Mouse (Mus musculus): ENCODE measurements around the gene Scml4. TPM values are rescaled to one million over a fixed set of nuclear protein-coding genes. Genes with fewer than 3 reads are reported as not detected.
A peak's percentile ranks its signal among the peaks of the same experiment; 100 is the strongest.

The Scml4 gene
- total RNA-seq, 2 experiments from 2014 or later, result 3.7 to 4.1 TPM

DNA sequence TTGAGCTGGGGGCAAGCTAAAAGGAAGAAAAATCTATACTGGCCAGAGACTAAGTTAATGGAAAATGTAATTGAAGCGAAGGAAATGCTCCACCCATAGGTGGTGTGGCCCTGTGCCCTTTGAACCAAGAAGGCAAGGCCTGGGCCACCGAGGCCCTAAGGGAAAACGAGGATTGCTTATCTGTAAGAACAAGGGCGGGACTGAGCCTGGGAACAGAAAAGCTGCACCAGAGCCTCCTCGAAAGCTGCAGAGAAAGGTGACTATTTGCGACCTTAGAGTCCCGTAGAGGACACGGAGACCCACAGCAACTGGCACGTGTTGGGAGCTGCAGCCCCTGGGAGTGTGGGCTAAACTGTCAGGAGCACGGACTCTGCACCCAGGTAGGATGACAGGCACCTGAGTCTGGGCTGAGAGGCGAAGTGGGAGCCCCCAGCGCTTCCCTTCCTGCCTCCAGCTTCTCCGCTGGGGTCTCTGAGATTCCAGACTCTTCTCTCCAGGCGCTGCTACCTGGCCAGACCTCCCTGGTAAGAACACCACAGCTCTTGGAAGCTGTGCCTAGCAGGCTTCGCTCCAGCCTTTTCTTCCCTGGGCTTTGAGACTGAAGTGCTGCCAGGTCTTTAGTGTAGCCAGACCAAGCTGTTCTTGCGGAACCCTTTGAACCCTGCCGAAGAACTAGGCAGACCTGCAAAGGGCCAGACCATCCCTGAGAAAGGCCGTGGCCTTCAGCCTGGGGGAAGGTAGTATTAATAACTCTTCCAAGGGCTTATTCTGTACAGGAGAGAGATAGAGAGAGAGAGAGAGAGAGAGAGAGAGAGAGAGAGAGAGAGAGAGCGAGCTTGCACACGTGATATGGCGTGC lies 80.3 kb downstream of the Scml4 start:
- no peak for DNase-seq (ENCODE audit: low spot score in 2 of 2)
- intact Hi-C loops (cut with DNase I), result loop anchor here (5.0 to 10.0 kb wide), 3 partner anchors 78 to 636 kb away; partner anchors contain the start of gene Scml4

DNA sequence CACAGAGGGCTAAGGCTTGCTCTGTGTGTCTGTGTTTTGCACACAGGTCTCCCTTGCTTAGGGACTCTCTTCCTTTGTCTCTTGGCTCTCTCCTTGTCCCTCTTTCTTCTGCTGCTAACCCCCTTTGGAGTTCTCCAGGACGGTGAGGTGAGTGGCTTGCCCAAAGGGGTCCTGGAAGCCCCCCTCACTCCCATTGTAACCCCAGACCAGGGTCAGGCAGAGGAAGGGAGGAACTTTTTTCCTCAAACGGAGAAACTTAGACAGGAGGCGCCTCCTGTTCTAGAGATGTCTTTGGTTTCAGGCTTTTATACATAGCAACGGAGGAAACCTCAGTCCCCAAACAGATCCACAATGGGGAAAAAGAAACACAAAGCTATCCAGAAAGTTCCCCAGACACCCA lies 81.1 kb downstream of the Scml4 start:
- intact Hi-C loops (cut with DNase I), result loop anchor here (5.0 to 10.0 kb wide), 3 partner anchors 79 to 636 kb away; partner anchors contain the start of gene Scml4
- DNase-seq (ENCODE audit: low spot score in 2 of 2), result no peak

DNA sequence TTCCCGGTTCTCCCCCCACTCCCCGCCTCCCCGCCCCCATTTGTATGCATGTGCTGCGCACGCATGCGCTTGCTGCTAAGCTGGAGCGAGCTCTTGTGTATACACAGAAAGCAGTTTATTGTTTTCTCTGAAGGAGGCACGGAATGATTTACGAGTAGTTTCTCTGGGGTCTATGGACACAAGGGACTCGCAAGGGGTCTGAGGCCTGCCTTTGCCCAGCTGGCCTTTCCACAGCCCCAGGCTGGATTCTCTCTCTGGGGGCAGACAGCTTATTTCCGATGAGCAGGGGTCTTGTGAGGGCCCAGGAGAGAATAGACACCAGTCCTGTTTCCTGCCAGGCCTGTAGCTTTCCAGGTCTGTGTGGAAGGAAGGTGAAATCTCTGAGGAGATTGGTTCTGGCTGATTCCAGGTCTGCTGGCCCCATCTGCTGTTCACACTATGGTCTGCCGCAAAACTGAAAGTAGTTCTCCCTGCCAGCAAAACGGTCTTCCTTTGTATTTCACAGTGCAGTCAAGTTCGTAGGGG lies 81.6 kb downstream of the Scml4 start:
- intact Hi-C loops (cut with DNase I), result loop anchor here (1.0 to 10.0 kb wide), 4 partner anchors 79 to 637 kb away; partner anchors contain the start of gene Scml4
- peak; percentile 57 to 74 for DNase-seq (ENCODE audit: low spot score in 2 of 2)

DNA sequence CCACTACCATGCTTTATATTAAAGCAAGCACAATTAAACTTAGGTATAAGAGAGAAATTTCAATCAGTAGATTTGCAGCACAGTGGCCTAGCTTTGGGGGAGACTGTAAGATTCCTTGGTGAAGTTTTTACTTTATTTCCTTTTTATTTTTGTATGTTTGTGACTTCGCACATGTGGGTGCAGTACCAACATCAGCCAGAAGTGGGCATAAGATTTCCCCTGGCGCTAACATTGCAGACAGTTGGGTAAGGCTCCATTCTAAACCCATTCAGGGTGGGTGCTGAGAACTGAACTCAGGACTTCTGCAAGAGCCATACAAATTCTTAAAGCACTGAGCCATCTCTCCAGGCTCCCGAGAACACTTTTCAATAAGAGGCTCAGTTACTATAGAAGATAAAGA lies 82.1 kb downstream of the Scml4 start:
- no peak for DNase-seq (ENCODE audit: low spot score in 2 of 2)
- intact Hi-C loops (cut with DNase I), result loop anchor here (1.0 to 10.0 kb wide), 4 partner anchors 80 to 637 kb away; partner anchors contain the start of gene Scml4

DNA sequence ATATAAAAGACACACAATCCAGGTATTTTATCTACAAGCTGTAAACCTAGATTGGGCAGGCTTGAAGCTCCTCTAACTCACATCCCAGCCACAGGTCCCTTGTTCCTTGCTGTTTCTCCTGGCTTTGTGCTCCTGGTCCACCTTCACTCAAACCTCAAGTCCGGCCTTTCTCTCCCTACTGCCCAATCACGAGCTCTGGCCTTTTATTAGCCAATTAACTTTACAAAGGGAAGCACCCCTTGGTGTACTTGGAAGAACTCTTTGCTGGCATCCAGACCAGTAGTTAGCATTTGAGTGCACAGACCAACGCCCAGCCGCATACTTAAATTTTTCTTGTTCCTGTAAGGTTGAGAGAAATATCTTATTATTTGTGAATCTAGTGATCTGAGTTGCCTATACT lies 85.1 kb downstream of the Scml4 start:
- DNase-seq (ENCODE audit: low spot score in 2 of 2), result no peak
- intact Hi-C loops (cut with DNase I), result loop anchor here (10.0 kb wide), 1 partner anchor 641 kb away; no protein-coding TSS in a partner anchor

DNA sequence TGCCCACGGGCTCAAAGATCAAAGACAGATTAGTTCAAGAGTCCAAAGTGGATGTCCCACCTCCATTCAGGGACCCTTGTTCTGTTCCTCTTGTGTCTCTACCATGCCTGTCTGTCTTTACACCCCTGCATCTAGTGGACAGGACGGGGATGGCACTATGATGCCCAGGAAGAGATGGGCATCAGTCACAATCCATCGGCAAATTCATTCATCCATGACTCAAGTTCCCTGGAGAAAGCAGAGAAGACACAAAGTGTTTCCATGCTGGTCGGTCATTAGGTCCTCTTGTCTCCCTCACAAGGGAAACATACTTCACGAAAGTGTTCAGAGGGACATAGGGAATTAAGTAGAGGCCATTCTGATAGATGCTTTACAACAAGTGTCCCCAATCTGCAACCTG lies 87.2 kb downstream of the Scml4 start:
- intact Hi-C loops (cut with DNase I), result loop anchor here (10.0 kb wide), 1 partner anchor 643 kb away; no protein-coding TSS in a partner anchor

DNA sequence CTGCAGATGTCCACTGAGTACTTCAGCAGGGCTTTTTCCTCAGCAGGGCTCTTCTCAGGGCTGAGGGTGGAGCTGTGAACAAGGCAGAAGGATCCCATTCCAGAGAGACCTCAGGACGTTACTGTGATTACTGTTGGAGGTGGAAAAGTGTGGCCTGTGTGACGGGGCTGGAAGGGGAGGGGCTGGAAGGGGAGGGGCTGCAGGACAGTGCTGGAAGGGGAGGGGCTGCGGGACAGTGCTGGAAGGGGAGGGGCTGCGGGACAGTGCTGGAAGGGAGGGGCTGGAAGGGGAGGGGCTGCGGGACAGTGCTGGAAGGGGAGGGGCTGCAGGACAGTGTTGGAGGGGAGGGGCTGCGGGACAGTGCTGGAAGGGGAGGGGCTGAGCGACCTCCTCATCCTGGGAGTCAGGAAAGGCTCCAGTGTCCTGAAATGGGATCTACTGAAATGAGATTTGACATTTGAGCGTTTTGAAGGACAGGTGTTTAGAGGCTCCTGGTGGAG lies 90.1 kb downstream of the Scml4 start:
- DNase-seq (ENCODE audit: low spot score in 2 of 2), result no peak

More for the DNA sequence above, 87.2 kb downstream of the Scml4 start:
- DNase-seq (ENCODE audit: low spot score in 2 of 2), result no peak

DNA sequence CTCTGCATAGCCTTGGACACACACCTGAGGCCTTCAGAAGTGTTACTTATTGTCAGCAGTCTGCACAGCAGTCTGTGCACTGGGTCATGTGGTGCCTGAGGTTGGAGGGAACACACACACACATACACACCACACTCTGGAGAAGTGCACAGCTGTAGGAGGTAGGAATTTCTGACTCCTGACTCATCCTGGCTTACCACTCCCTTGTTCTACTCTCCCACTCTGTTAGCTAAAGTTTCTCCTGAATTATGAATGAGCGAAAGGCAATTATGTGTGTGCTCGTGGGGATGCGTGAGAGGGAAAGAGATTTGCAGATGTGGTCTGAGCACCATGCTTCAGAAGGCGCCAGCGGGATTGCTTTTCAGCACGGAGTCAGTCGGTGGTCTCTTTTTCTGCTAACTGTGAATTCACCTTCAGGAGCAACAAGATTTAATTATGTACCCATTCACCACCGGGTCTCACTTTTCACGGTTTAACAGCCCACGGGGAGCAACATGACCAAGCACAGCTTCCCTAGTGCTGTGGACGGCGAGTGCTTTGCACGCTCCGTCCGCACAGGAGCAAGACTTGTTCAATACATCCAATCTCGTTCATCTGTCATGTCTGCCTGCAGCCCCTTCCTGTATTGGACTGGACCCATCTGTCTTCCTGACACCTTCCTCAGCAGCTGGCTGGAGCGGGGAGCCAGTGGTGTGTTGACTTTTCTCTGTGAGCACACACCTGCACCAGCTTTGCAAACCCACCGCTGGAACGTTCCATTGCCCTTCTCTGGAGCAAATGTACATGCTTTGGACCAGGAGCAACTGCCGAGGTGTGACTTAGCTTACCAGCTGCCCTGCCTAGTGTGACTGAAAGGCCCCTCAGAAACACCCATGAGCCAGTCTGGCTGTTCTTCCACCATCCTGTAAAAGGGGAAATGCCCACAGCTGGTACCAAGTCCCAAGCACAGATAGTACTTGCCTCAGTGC lies 91.2 kb downstream of the Scml4 start:
- intact Hi-C loops (cut with DNase I), result loop anchor here (10.0 kb wide), 1 partner anchor 503 kb away; no protein-coding TSS in a partner anchor

More for the DNA sequence above, 90.1 kb downstream of the Scml4 start:
- intact Hi-C loops (cut with DNase I), result loop anchor here (10.0 kb wide), 1 partner anchor 504 kb away; no protein-coding TSS in a partner anchor

DNA sequence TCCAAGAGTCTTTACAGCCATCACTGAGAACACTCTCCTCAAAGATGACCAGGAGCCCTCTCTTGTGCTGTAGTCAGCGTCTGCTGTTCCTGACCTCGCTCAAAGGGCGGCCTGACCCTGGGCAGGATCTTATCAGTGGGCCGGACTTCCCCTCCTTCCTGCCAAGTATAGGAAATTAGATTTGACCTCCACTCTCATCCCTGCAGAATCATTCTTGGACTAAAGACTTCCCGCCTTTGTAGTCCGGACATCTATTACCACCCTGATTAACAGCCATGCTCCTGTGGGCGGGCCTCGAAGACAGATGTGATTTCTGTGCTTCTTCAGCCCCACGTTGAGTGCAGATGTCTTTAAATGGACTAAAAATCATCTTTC lies 91.9 kb downstream of the Scml4 start:
- intact Hi-C loops (cut with DNase I), result loop anchor here (10.0 kb wide), 1 partner anchor 503 kb away; no protein-coding TSS in a partner anchor
- no peak for DNase-seq (ENCODE audit: low spot score in 2 of 2)

More for the DNA sequence above, 91.2 kb downstream of the Scml4 start:
- DNase-seq (ENCODE audit: low spot score in 2 of 2), result peak in 1 of 2 experiments; percentile 70

DNA sequence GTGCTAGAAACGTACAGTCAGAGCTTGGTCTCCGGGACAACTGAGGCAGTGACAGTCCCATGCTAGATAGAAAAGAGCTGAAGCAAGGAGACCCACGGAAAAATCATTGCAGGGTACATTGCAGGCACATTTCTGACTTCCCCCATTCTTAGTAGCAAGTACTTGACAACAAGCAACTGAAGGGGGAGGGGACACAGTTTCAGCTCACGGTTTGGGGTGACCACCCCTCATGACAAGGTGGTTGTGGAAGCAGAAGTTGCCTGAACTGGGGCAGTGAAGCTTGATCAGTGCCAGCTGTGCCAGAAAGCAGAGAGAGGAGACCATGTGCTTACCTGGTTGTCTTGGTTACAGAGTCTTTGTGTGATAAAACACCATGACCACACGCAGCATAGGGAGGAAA lies 93.4 kb downstream of the Scml4 start:
- intact Hi-C loops (cut with DNase I), result loop anchor here (10.0 kb wide), 1 partner anchor 501 kb away; no protein-coding TSS in a partner anchor
- no peak for DNase-seq (ENCODE audit: low spot score in 2 of 2)

DNA sequence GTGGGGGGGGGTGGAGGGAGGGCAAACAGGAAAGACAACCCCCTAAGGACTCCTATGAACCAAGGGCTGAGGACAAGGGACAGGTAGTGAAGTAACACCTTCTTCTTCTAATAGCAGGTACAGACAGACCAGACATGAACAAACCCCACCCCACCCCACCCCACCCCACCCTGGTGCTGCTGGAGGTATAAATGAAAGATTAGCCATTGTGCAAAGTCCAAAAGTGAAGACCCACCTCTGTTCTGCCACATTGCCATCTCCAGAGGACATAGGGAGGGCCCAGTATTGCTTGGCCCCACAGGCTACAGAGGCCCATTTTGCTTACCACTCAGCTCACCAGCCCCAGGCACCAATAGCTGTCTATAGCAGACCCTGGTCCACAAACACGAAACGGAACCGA lies 95.0 kb downstream of the Scml4 start:
- DNase-seq (ENCODE audit: low spot score in 2 of 2), result no peak
- intact Hi-C loops (cut with DNase I), result loop anchor here (5.0 to 10.0 kb wide), 2 partner anchors 427 to 500 kb away; no protein-coding TSS in a partner anchor

DNA sequence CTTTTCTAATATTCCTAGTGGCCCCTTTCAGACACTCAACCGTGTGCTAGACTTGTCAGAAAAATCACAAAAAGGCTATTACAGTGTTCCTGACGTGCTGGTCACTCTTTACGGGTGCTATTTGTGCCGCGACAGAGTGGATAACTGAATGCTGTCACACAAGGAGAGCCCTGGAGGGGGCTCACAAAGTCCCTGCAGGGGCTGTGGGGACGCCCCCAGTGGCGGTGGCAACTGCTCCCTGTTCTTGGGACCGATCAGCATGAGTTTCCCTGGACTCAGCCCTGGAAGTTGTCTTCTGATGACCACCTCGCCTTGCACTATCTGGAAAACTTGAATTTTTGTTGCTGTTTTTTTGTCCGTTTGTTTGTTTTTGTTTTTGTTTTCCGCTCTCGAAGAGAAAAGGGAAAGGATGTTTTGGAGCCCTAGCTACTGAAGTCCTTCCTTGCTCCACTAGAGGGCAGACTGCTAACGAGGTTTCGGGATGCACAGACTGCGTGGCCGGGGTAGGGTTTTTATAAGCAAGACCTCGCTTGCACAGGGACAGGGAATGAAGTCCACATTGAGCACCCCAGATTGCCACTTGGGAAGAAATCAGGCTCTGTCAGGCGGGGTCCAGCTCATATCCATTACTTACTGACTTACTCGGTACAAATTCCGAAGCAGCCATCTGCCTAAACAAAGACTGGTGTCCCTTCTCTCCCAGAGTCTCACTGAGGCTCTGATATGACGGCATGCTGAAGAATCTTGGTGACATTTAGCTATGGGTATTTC lies 97.9 kb downstream of the Scml4 start:
- peak; percentile 81 to 85 for DNase-seq (ENCODE audit: low spot score in 2 of 2)
- intact Hi-C loops (cut with DNase I), result loop anchor here (2.0 to 10.0 kb wide), 3 partner anchors 29 to 497 kb away; no protein-coding TSS in a partner anchor

DNA sequence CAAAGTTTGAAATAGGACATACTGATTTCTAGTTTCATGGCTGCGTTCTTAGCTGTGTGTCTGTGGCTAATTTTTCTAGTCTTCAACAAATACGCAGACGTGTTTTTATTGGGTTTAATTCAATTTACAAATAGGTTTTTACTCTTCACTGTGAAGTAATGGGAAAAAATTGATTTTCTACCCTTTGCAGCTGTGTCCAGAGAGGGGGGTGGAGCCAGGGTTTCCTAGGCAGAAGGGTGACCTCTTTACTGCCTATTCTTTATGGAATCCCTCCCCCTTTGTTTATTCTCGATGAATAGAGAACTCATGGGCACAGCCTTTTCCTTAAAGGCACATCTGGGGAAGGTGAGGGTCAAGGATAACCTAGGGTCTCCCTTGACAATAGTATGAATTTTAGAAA lies 98.5 kb downstream of the Scml4 start:
- intact Hi-C loops (cut with DNase I), result loop anchor here (2.0 to 10.0 kb wide), 3 partner anchors 28 to 496 kb away; no protein-coding TSS in a partner anchor
- no peak for DNase-seq (ENCODE audit: low spot score in 2 of 2)

DNA sequence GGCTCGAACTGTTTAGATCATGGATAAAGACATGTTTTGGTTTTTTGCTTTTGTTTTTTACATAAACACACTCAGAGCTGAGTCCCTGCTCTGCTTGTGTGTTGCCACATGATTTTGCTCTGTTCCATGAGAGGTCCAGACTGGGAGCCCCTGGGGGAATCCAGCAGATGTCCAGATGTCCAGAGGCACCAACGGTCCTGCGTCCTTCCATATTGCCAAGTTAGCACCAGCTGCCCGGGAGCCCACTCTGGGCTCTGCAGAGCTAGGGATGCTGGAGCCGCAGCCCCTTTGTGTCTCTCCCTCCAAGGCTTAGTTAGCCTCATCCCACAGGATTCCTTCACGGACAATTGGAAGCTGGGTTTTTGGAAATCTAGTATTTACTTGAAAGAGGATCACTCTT lies 101.6 kb downstream of the Scml4 start:
- no peak for DNase-seq (ENCODE audit: low spot score in 2 of 2)
- intact Hi-C loops (cut with DNase I), result no loop called here

DNA sequence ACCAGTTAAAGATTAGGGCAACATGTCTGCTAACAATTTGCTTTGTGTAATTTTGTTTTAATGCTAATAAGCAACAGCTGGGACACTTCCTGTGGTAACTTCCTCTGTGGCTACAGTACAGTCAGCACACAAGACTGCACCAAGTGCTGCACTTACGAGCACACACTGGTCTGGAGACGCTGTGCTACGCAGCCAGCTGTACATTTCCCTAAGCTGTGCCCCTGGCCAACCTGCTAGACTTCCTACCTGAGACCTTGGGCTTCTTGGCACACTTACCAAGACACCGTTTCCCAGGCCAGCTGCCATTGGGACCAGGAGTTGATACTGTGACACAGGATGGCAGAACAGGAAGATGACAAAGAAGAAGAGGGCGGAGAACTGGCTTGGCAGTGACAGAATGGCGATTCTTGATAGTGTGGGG lies 102.0 kb downstream of the Scml4 start:
- DNase-seq (ENCODE audit: low spot score in 2 of 2), result no peak
- intact Hi-C loops (cut with DNase I), result no loop called here

DNA sequence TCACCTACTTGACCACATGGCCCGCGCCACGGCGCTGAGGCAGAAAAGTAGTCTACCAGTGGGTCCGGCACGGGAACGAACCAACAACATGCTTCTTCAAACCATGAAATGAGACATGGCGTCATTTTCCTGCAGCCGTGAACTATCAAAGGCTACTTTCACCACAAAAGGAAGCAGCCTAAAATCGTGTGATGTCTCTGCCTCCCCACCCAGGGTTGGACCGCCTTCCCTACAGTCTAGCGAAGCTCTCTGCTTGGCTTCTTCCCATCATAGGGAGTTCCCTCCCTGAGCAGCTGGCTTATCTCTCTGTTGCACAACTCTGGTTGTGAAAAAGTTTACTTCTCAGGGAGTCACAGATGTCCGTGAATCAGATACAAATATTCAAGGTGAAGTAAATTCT lies 102.5 kb downstream of the Scml4 start:
- DNase-seq (ENCODE audit: low spot score in 2 of 2), result no peak
- intact Hi-C loops (cut with DNase I), result no loop called here

DNA sequence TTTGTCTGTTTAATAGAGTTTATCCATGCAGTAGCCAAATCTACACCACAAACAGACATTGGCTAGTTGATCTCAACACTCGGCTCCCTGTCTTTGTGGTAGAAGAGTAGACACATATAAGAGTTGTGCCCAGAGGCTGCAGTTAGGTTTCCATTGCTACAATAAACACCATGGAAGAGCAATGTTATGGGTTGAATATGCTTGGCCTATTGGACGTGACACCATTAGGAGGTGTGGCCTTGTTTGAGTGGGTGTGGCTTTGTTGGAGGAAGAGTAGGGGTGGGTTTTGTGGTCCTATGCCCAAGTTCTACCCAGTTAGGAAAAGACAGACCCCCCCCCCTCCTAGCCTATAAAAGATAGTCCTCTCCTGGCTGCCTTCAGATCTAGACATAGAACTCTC lies 102.9 kb downstream of the Scml4 start:
- DNase-seq (ENCODE audit: low spot score in 2 of 2), result no peak
- intact Hi-C loops (cut with DNase I), result no loop called here

DNA sequence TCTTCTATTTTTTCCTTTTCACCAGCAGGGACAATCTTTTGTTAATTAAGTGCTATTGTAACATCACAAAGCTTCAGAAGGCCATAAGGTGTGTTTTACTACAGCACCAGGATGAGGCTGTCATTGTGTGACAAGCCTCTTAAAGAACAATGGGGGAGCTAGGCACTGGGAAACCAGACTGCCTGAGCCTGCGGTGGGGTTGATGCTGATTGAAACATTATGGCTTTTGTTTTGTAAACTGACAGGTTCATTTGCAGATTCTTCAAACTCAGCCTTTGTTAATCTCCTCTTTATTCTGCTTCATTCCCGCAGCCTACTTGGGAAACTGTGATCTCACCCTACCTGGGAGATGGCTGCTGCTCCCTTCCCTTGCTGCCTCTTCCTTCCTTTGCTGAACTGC lies 108.2 kb downstream of the Scml4 start:
- intact Hi-C loops (cut with DNase I), result no loop called here

More for the DNA sequence above, 108.2 kb downstream of the Scml4 start:
- no peak for DNase-seq (ENCODE audit: low spot score in 2 of 2)

Data from left cerebral cortex, postnatal 25 days (tissue).